Mouse (Mus musculus) frontal cortex, postnatal 25 days (tissue): ENCODE measurements around the gene Dnase1l1.

Experiments used
- DNase-seq, 2 experiments: peaks; one replicate each; pipeline ENCODE4 v3.0.0; 2022; ENCODE audit warnings: low spot score in 2 of 2

Dnase1l1 gene

DNA sequence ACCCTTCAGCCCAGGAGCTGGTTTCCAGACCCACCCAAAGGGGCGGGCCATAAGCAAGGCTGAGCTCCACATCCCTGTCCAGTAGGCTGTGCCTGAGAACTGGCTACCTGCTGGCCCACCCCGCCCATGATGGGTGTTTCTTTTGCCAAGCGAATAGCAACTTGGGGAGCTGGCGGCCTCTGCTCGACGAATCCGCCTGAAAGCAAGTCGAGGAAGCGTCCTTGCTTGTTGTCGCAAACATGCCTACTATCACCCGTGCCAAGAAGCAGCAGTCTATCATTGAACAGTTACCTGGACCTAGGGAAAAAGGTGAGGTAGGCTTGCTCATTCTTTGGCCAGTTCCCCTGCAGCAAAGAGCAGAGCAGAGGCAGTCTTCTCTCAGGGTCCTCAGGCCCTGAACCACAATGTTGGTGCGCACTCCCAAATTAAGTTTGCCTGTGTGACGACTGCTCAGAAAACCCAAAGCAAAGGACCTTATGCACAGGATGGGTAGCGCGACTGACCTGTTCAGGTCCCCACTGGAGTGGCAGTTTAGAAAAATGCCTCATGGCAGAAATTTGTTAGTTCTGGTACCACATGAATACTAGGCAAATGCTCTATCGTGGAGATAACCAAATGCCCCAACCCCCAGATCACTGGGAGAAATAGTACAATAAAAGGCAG lies at the start of gene Dnase1l1, which contains the start of gene Taz:
Gene Dnase1l1 (minus strand): TSS at position 606 of the 663 bp plus-strand sequence.
Gene Taz (plus strand): TSS at position 181 of the 663 bp plus-strand sequence.
- DNase-seq, result peak in 1 of 2 experiments; percentile 25

DNA sequence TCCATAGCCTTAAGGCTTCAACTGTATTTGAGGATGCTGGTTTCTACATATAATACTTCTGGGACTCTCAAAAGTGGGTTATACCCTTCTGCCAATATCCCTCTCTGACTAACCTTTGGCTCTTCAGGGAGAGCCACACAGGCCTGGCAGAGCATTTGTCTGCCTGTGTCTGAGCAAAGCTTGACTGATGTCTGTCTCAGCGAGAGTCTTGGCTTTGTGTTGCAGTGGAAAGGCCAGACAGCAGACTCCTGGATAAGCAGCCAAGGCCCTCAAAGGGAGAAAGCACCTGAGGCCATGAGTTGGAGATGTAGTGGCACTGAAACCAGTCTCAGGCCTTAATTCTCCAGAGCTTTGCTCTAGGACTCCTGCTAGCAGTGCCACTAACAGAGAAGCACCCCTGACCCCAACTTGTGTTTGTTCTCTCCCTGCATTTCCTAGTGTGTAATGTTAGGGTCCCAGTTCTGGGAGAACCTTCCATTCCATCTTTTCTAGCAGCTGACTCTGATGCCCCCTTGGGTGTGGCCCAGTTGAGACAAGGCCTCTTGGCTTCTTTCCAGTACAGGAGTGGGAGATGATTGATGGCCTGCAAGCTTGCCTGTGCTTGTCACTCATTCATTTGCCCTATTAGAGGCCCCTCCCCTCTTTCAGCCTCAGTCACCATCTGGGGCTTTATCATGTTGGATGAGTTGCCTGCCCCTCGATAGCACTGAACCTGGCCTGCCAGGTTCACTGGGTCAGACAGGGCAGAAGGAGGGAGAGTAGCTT lies 48.2 kb upstream of the Dnase1l1 start:
- DNase-seq, result no peak

DNA sequence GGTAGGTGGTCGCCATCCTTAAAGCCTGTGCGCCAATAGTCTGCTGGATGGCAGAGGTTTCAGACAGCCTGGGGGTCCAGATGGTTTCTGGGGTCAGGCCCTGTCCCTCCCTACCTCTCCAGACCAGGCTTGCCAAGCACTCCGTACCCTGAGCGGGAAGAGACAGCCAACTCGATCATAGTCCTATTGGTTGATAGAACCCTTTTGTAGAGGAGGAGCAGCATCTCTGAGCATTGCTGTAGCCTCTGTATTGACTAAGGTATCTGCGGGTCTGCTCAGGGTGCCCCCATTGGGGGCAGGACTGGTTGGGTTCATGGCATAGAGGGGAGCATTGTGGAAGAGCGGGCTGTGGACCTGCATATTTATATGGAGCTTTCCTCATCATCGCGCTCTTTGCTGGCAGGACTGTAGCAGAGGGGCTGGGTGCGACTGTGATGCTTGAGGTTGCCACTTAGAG lies 47.1 kb upstream of the Dnase1l1 start:
- DNase-seq, result no peak

DNA sequence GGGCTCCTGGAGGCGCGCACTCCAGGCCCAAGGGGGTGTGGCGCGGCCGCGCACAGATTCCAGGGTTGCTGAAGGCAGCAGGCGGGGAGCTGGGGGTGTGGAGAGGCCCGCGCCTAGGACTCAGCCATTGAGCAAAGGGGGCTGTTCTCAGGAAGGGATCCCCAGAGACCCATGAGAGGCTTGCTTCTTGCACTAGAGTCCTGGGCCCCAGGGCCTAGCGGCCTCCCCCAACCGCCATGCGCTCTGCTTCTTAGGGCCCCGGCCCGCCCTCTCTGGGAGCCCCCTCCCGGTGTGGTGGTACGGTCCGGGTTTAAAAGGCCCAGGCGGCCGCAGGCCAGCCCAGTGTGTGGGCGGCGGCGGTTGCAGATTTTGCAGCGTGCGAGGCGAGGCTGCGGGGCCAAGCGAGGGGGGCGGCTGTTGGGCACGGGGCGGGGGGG lies 46.6 kb upstream of the Dnase1l1 start, which contains the start of gene Plxna3:
Gene Plxna3 (plus strand): TSS at position 342 of the 437 bp plus-strand sequence.
- peak; percentile 15 to 24 for DNase-seq

DNA sequence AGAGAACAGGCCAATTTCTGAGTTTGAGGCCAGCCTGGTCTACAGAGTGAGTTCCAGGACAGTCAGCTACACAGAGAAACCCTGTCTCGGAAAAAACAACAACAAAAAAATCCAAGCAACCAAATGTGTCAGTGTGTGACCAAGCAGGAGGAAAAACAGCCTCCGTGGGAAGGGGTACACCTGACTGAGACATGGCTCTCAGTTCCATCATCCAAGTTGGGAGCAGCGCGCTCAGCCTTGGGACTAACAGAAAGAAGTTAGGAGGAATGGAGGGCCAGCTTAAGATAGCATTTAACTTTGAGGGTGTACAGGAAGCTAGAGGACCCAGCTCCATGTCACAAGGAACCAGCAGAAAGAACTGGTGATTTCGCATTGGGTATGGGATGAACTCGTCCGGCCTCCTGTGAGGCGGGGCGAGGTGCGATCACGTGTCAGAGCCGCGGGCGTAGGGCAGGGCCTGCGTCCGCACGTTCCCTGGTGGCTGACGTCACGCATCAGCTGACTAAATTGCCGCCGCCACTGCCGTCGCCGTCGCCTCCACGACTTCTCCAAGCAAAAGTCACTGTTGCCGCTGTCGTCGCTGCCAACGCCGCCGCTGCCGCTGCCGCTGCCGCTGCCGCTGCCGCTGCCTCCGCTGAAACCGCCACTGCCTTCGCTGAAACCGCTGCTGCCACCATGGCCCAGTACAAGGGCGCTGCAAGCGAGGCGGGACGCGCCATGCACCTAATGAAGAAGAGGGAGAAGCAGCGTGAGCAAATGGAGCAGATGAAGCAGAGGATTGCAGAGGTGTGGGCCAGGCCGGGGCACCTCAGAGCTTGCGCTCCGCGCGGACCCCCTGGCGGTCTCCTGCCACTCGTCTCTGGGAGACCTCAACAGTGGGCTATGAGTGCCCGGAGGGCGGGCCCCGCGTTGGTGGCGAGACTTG lies 30.7 kb upstream of the Dnase1l1 start, which contains the start of gene Fam50a:
Gene Fam50a (plus strand): TSS at position 494 of the 925 bp plus-strand sequence.
- peak; percentile 55 to 76 for DNase-seq

DNA sequence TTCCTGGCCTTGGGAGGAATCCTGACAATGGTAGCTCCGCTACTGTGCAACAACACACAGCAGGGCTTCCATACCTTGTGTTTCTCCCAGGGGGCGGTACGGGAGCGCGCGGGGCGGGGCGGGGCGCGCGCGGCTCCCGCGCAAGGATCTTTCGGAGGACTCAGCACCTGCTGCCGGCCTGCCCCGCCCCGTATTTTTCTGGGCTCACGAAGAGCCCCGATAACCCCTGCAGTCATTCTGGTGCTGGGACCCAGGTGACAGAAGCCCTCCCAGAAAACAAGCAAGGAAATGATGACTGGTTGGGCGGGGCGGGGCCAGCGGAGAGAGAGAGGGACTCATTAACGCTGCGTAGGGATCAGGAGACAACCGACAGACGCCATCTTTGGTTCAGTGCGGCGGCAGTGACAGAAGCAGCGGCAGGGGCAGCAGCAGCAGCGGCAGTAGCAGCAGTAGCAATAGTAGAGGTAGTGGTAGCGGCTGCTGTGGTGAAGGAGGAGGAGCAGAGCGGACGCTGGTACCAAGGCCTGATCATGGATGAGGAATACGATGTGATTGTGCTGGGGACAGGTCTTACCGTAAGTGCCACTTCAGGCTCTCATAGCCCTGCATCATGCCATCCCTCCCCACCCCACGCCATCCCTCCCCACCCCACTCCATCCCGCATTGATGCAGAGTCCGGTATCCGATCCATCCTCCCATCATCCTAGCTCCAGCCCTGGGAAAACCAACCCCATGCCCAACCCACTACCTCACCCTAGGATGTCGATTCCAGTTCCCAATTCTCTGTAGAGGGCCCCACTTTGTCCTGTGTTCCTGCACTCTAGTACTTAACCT lies 22.9 kb upstream of the Dnase1l1 start, which contains the start of gene Gdi1:
Gene Gdi1 (plus strand): TSS at position 132 of the 834 bp plus-strand sequence.
- DNase-seq, result peak; percentile 49 to 59

DNA sequence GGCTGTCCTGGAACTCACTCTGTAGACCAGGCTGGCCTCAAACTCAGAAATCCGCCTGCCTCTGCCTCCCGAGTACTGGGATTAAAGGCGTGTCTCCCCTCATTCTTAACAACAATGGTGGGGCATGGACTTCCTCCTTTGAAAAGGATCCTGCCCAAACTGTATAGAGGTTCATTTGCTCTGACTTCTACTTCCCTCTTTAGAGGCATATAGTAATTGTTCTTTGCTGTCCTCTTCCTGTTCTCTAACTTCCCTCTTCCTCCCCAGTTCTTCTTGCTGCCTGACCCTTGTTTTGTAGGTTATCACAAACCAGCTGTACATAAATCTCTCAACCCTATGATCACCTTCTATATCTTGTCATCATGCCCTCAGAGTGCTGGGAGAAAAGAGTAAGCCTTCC lies 17.6 kb upstream of the Dnase1l1 start:
- no peak for DNase-seq

DNA sequence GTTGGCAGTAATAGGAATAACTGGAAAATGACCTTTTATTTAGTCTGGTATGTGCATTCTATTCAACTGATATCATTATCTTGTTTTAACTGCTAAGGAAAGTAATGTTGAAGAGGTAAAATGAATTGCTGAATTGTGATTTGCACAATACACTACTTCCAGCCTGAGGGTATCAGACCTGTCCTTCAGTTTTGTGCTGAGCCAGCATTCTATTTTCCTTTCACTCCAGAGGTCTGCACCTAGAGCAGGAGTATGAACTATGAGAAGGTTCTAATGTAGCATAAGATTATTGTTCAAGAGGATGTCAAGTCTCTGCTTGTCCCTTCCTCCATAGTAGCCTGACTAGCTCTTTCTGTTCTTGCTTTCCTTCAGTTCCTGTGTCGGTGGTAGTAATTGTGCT lies 16.2 kb upstream of the Dnase1l1 start:
- no peak for DNase-seq

DNA sequence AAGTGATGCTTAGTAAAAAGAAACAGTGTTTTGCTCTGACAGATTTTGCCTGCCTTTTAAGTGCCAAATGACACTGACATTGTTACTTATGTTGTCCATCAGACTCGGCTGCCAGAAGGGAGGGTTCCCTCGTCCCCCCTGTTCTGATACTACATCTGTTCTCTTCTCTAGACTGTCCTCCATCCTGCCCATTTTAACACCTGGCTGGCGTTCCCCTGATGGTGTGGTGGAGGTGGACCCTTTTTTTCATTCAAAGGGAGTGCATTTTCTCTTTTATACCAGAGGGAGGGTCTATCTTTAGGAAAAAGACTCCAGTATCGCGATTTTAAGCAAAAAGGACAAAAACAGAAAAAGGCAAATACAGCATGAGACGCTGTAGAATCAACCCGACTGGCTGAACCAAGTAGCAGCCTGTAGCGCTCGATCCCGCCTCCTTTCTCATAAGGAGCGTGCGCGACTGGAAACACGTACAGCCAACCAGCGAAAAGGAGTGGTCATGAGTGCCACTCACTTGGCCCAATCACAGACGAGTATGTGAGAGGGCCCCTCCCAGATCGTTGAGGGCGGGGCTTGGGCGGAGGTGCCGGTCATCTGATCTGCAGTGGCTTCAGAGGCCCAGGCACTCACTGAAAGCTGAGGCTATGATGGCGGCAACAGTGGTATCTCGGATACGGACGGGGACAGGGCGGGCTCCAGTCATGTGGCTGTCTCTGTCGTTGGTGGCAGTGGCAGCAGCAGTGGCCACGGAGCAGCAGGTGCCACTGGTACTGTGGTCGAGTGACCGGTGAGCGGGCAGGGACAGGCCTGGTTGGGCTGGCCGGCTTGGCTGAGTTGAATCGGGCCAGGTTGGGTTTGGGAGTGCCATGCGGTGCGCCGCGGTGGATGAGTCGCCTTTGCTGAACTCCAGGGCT lies 14.7 kb upstream of the Dnase1l1 start, which contains the start of gene Atp6ap1:
Gene Atp6ap1 (plus strand): TSS at position 560 of the 911 bp plus-strand sequence.
- peak; percentile 80 to 85 for DNase-seq

DNA sequence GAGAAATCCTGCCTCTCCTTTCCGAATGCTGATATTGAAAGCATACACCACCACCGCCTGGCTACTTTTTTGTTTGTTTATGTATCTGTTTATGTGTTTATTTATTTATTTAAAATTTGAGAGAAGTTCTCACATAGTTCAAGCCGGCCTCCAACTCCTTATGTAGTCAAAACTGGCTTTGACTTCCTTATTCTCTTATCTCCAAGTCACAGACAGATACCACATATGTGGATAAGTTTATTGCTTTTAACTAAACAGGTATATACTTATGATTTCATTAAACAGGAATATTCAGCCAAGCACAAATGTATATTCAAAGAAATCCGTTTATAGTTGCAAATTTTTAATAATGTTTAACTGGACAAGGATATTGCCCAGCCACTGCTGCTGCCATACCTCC lies 11.3 kb upstream of the Dnase1l1 start:
- no peak for DNase-seq

DNA sequence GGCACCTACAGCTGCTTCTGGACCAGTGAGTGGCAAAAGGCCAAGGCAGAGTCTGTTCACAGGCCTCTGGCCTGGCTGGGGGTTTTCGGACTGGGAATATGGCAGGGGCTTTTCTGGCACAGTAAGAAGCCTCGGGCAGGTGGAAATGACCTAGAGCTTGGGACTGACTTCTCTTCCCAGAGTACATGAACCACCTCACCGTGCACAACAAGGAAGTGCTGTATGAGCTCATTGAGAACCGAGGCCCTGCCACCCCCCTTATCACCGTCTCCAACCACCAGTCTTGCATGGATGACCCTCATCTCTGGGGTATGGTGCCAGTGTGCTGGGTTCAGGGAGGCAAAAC lies 928 bp upstream of the Dnase1l1 start:
- DNase-seq, result no peak

DNA sequence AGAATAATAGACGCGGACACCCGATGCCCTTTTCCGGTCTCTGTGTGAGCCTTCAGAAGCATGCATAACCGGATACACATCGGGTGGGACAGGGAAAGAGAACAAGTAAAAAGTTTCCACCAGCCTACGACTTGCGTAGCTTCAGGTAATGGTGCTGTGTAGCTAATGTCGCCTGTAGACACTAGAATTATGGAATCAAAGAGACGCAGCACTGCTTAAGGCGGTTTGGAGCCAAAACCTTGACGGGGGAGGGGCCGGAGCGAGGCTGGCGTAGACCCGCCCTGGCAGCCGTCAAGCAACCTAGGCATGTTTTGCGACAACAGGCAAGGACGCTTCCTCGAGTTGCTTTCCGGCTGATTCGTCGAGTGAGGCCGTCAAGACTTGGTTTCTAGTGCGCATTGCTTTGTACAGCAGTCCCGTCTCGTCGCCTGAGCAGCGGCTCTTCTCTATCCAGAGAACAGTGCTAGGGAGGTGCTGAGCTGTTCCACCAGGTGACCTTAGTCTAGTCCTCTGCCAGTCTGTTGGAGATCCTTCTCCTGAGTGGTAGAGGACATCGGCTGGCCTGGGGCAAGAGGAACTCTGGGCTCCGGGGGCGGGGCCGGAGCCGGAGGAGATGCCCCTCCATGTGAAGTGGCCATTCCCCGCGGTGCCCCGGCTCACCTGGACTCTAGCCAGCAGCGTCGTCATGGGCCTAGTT lies 406 bp upstream of the Dnase1l1 start:
- peak; percentile 64 to 67 for DNase-seq

DNA sequence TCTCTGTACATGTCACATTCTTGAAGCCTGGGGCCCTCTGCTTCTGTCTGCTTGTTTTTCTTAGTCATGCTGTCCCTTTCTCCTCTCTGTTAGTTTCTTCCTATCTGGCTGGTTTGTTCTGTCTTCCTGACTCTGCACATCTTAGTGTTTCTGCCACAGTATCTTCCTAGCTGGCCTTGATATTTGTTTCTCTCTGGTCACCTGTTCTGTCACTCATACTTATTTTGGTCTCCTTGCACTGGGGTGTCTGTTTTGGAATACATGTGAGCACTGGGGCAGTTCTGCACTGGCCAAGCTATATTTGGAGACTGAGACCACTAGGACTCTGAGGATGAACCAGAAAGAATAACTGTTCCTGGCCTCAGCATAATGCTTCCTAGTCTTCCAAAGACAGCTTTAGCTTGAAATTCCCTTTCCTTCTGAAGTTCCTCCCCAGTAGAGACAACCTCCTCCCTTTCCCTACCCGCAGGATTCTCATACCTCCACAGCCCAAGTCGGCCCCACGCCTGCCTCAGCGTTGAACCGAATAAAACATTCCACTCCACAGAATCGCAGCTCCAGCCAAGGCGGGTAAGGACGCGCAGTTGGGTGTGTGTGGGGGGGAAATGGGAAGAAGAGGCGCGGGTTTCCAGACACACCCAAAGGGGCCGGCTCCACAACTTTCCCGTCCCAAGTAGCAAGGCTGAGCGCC lies 951 bp downstream of the Dnase1l1 start:
- no peak for DNase-seq

DNA sequence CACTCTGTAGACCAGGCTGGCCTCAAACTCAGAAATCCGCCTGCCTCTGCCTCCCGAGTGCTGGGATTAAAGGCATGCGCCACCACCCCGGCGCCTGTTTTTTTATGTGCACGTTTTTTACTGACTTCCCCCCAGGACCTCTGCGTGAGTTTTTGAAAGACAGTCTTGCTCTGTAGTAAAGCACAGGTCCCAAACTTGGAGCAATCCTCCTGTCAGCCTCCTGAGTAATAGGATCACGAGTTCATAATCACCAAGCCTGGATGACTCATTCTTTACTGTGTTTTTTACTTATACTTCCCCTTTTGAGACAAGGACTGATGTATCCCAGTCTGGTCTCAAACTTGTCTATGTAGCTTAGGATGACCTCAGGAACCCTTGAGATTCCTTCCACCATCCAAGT lies 4.2 kb downstream of the Dnase1l1 start:
- DNase-seq, result no peak

DNA sequence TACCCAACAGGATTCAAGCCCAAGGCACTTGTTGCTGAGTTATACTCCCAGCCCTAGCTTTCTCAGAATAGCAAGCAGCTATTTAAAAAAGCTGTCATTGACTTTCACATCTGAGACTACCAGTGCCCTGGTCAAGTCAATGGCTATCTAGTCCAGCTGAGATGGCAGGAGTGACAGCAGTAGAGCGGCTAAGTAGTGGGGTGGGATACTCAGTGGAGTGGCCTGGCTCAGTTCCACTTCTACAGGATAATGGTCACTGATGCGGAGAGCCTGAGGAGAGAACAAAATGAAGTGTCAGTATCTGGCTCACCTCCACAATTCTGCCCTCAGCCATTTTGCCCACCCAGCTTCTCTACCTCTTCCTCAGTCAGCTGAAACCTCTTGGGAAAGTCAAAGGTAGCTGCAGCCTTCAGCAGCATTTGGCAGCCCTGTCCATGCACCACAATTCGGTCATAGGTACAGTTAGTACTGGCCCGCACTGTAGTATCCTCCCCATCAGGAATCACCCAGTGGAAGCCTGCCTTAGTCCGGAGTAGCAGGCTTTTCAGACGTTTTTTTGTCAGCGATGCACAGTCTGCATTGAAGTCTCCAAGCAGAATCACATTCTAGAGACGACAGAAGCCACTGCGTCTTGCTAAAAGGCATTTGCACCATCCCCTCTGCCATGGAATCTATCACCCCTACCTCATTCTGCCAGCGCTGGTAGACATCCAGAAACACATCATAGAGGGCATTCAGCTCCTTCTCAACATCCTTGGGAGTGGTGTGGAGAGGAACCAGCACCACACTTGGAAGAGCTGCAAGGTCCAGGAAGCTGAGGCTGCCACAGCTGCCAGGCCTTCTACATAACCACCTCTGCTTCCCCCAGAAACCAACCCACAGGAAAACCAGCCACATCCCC lies 8.5 kb downstream of the Dnase1l1 start:
- no peak for DNase-seq

DNA sequence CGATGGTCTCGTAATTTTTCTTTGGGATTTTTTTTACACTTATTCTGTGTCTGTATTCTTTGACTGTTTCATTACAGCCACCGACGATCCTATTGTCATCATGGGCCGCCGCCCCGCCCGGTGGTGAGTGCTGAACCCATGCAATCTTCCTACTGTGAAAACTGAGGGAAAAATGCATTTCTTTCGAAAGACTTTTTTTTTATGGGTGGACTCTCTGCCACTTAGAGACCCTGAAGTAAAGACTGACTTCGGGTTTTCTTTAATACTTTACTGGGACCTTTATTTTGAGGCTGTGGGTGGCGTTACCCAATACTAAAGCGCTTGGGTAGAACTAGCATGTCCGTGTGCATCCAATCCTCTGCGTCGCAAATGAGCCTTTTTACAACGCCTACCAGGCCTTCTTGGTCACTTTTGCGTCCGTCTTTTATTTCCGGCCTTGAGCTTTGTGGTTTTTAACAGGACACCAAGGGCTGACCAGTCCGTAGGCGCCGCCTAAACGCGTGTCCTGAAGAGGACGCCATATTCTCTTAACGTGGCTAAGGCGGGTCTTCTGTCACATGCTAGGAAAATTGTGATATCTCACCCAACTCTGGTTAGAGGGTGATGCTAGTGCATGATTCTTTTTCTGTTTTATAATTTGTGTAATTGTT lies 11.1 kb downstream of the Dnase1l1 start:
- DNase-seq, result no peak
